ENCODE assay signal across 14 mouse cellular contexts in the genomic region with DNA sequence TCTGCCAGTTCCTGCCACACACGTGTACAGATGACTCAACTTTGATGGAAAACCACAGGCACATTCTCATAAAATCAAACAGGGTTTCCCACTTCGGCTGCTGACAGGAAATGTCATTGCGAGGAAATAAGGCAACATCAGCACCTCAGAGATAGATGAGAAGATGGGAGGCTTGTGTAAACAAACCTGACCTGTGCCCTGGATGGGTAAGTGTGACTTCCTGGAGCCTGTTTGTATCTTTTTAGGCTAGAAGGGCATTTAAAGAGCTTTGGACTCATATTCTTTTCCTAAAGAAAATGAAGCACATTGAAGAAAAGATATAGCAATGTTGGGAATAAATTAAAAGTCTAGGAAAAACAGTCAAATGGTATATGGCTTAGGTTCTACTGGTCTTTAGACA.
"Had no signal": no experiment of that assay in that cellular context is flagged by ENCODE, and none has a peak within 500 bp of the region (broad histone marks: within the 10 kb centered on the region; RNA-seq: fewer than 3 reads in every experiment).

No protein-coding gene starts in this region.

- DNase-seq: kidney, adult 2 months; kidney, postnatal 14 days; kidney, postnatal 4 days; layer of hippocampus, adult 9-11 months; liver, embryonic 13.5 days; midbrain, embryonic 14.5 days; right cerebral cortex, postnatal 4 days; thymus, adult 2 months; thymus, postnatal 14 days; thymus, postnatal 4 days had no signal

- H3K27ac ChIP-seq: left cerebral cortex, adult 2 months; liver, embryonic 13.5 days; lung, embryonic 15.5 days; stomach, postnatal 0 days had no signal

- H3K36me3 ChIP-seq: liver, embryonic 13.5 days; lung, embryonic 15.5 days had no signal

- H3K9me3 ChIP-seq: liver, embryonic 13.5 days; lung, embryonic 15.5 days had no signal

- H3K4me1 ChIP-seq: liver, embryonic 13.5 days; lung, embryonic 15.5 days had no signal

- H3K27me3 ChIP-seq: liver, embryonic 13.5 days; lung, embryonic 15.5 days had no signal

- H3K9ac ChIP-seq: liver, embryonic 13.5 days; lung, embryonic 15.5 days had no signal

- H3K4me2 ChIP-seq: liver, embryonic 13.5 days; lung, embryonic 15.5 days; midbrain, embryonic 11.5 days had no signal

- H3K4me3 ChIP-seq: left cerebral cortex, adult 2 months; liver, embryonic 13.5 days; lung, embryonic 15.5 days had no signal
